Mouse (Mus musculus) midbrain, embryonic 16.5 days (tissue): ENCODE data around the gene Gm44965. TPM values are rescaled to one million over a fixed set of nuclear protein-coding genes. Genes with fewer than 3 reads are reported as not detected.

Experiments used
- ATAC-seq: fragments of 200-750 bp; cut with Nextera tagmentation; 2 replicates; pipeline ENCODE4 v1.8.0; 2017; ENCODE audit warnings: moderate TSS enrichment
- H3K27ac ChIP-seq: fragments of 300-500 bp; sonication (generic); 2 replicates; pipeline ENCODE4 v1.5.1; 2014; ENCODE audit warnings: mild to moderate bottlenecking, low read length, mixed read lengths
- H3K27me3 ChIP-seq: fragments of 300-500 bp; sonication (generic); 2 replicates; pipeline ENCODE4 v1.6.1; 2014; ENCODE audit warnings: low read depth, low read length, mixed read lengths; ENCODE audit not compliant: control insufficient read depth, insufficient read depth
- H3K36me3 ChIP-seq: fragments of 300-500 bp; sonication (generic); 2 replicates; pipeline ENCODE4 v1.6.1; 2014; ENCODE audit warnings: mild to moderate bottlenecking, low read length, moderate library complexity, mixed read lengths; ENCODE audit not compliant: control insufficient read depth, insufficient read depth
- H3K4me1 ChIP-seq: fragments of 300-500 bp; sonication (generic); 2 replicates; pipeline ENCODE4 v1.6.1; 2014; ENCODE audit warnings: mild to moderate bottlenecking, low read length, mixed read lengths; ENCODE audit not compliant: control insufficient read depth, insufficient read depth
- H3K4me2 ChIP-seq: fragments of 300-500 bp; sonication (generic); 2 replicates; pipeline ENCODE4 v1.6.1; 2014; ENCODE audit warnings: mild to moderate bottlenecking, low read length, mixed read lengths
- H3K4me3 ChIP-seq: fragments of 300-500 bp; sonication (generic); 2 replicates; pipeline ENCODE4 v1.5.1; 2014; ENCODE audit warnings: low read depth, mild to moderate bottlenecking, low read length, moderate library complexity, mixed read lengths
- H3K9ac ChIP-seq: fragments of 300-500 bp; sonication (generic); 2 replicates; pipeline ENCODE4 v1.6.1; 2014; ENCODE audit warnings: low read depth, low read length, mixed read lengths
- H3K9me3 ChIP-seq: fragments of 300-500 bp; sonication (generic); replicated peaks from 2 replicates; pipeline ENCODE4 v1.6.1; 2014; ENCODE audit warnings: mild to moderate bottlenecking, low read length, mixed read lengths; ENCODE audit not compliant: control insufficient read depth, poor library complexity, severe bottlenecking
- WGBS: fragments of 180-500 bp; shearing (Covaris S2); extraction: QIAGEN DNeasy Blood & Tissue Kit; methylation state at CpG from one replicate; pipeline ENCODE4 v1.1.7; 2014; 5-methylcytosine and 5-hydroxymethylcytosine counted together
- polyA plus RNA-seq: library from polyadenylated mRNA; unstranded; fragments of >200 nt; fragmentation: Nextera tagmentation; extraction: Ambion mirVana; gene quantifications from 2 replicates; pipeline ENCODE4 v1.2.1, GENCODE M21; 2015

Gene Gm44965
- polyA plus RNA-seq, 1 experiment from 2014 or later: not detected

GRCm38 (mm10) chr6:48573280-48573679 is 20.5 kb upstream of the Gm44965 start:
- H3K4me2 ChIP-seq: no peak overlapping the region
- ATAC-seq: no peak
- no peak overlapping the region for H3K9ac ChIP-seq
- H3K9me3 ChIP-seq: no peaks in the 10 kb centered on the region
- no peaks in the 10 kb centered on the region for H3K27me3 ChIP-seq
- WGBS: 76% methylated on average over 10 of the region's 10 CpGs
- no peaks in the 10 kb centered on the region for H3K4me1 ChIP-seq
- H3K36me3 ChIP-seq: 0 out of 2 replicates have a peak, but pooled peaks cover 5% of the 10 kb centered on the region
- H3K4me3 ChIP-seq: no peak overlapping the region
- no peak overlapping the region for H3K27ac ChIP-seq

- Histone ChIP-seq H3K4me3 (no peak overlapping the region), H3K4me2 (no peak overlapping the region), H3K9me3 (no peaks in the 10 kb centered on the region), H3K4me1 (no peaks in the 10 kb centered on the region), H3K36me3 (0 out of 2 replicates have a peak, but pooled peaks cover 2% of the 10 kb centered on the region), H3K27me3 (no peaks in the 10 kb centered on the region), H3K27ac (no peak overlapping the region), H3K9ac (no peak overlapping the region)
- 86% methylated on average over 3 of the region's 3 CpGs for WGBS
- ATAC-seq: no peak
Observed at GRCm38 (mm10) chr6:48573981-48574380, 19.8 kb upstream of the Gm44965 start.

GRCm38 (mm10) chr6:48578736-48579135 is 15.0 kb upstream of the Gm44965 start:
- H3K36me3 ChIP-seq: no peaks in the 10 kb centered on the region
- H3K4me3 ChIP-seq: no peak overlapping the region
- H3K9ac ChIP-seq: no peak overlapping the region
- no peaks in the 10 kb centered on the region for H3K9me3 ChIP-seq
- ATAC-seq: no peak
- no peak overlapping the region for H3K4me2 ChIP-seq
- WGBS: 72% methylated on average over 5 of the region's 5 CpGs
- H3K27me3 ChIP-seq: no peaks in the 10 kb centered on the region
- H3K27ac ChIP-seq: no peak overlapping the region
- H3K4me1 ChIP-seq: no peaks in the 10 kb centered on the region

GRCm38 (mm10) chr6:48579215-48579648 is 14.5 kb upstream of the Gm44965 start:
- no peak overlapping the region for H3K4me3 ChIP-seq
- no peaks in the 10 kb centered on the region for H3K27me3 ChIP-seq
- ATAC-seq: no peak
- no peaks in the 10 kb centered on the region for H3K36me3 ChIP-seq
- H3K4me1 ChIP-seq: no peaks in the 10 kb centered on the region
- H3K9ac ChIP-seq: no peak overlapping the region
- 45% methylated on average over 5 of the region's 5 CpGs for WGBS
- H3K4me2 ChIP-seq: no peak overlapping the region
- no peaks in the 10 kb centered on the region for H3K9me3 ChIP-seq
- H3K27ac ChIP-seq: no peak overlapping the region

- Histone ChIP-seq H3K36me3 (no peaks in the 10 kb centered on the region), H3K4me3 (no peak overlapping the region), H3K27me3 (no peaks in the 10 kb centered on the region), H3K9ac (no peak overlapping the region), H3K4me2 (no peak overlapping the region), H3K9me3 (no peaks in the 10 kb centered on the region), H3K4me1 (no peaks in the 10 kb centered on the region), H3K27ac (no peak overlapping the region)
- 8% methylated on average over 3 of the region's 3 CpGs for WGBS
- no peak for ATAC-seq
Observed at GRCm38 (mm10) chr6:48581257-48581656, 12.5 kb upstream of the Gm44965 start.

- no peak overlapping the region for H3K9ac ChIP-seq
- H3K36me3 ChIP-seq: no peaks in the 10 kb centered on the region
- H3K4me2 ChIP-seq: no peak overlapping the region
- no peak overlapping the region for H3K27ac ChIP-seq
- no peaks in the 10 kb centered on the region for H3K9me3 ChIP-seq
- WGBS: 70% methylated on average over 3 of the region's 3 CpGs
- H3K4me3 ChIP-seq: no peak overlapping the region
- H3K4me1 ChIP-seq: no peaks in the 10 kb centered on the region
- H3K27me3 ChIP-seq: no peaks in the 10 kb centered on the region
- ATAC-seq: peak; percentile 32; the same call in 1 of the 2 replicates
Observed at GRCm38 (mm10) chr6:48582037-48582436, 11.7 kb upstream of the Gm44965 start.

GRCm38 (mm10) chr6:48589194-48589750 is 4.5 kb upstream of the Gm44965 start, which contains the start of gene Gm45021:
Gm45021 (plus strand) TSS chr6:48589610.
- Histone ChIP-seq H3K36me3 (no peaks in the 10 kb centered on the region), H3K4me2 (no peak within 1 kb of the TSS), H3K9ac (no peak within 1 kb of the TSS), H3K4me1 (peaks cover 5% of the 10 kb centered on the region), H3K4me3 (no peak within 1 kb of the TSS), H3K27ac (no peak within 1 kb of the TSS), H3K27me3 (no peaks in the 10 kb centered on the region), H3K9me3 (no peaks in the 10 kb centered on the region)
- no peak for ATAC-seq
- WGBS: 72% methylated on average over 6 of the region's 6 CpGs

GRCm38 (mm10) chr6:48591221-48591845 is 2.4 kb upstream of the Gm44965 start:
- WGBS: 95% methylated on average over 3 of the region's 3 CpGs
- Histone ChIP-seq H3K9me3 (0 out of 2 replicates have a peak, but pooled peaks cover 4% of the 10 kb centered on the region), H3K4me3 (no peak overlapping the region), H3K27ac (no peak overlapping the region), H3K36me3 (peaks cover 7% of the 10 kb centered on the region), H3K4me1 (peaks cover 16% of the 10 kb centered on the region), H3K4me2 (no peak overlapping the region), H3K27me3 (no peaks in the 10 kb centered on the region), H3K9ac (no peak overlapping the region)
- no peak for ATAC-seq

- Histone ChIP-seq H3K4me1 (peaks cover 16% of the 10 kb centered on the region), H3K9me3 (peaks cover 10% of the 10 kb centered on the region; the same call in 1 of the 2 replicates), H3K4me2 (no peak overlapping the region), H3K27me3 (no peaks in the 10 kb centered on the region), H3K36me3 (peaks cover 13% of the 10 kb centered on the region), H3K4me3 (no peak overlapping the region), H3K27ac (no peak overlapping the region), H3K9ac (no peak overlapping the region)
- WGBS: 89% methylated on average over 6 of the region's 6 CpGs
- no peak for ATAC-seq
Observed at GRCm38 (mm10) chr6:48591871-48592270, 1.9 kb upstream of the Gm44965 start.
